Mouse (Mus musculus) forebrain, postnatal 0 days (tissue): ENCODE measurements around the gene Rplp2. TPM values are rescaled to one million over a fixed set of nuclear protein-coding genes. Genes with fewer than 3 reads are reported as not detected.

Experiments used
- ATAC-seq: fragments of 200-750 bp; cut with Nextera tagmentation; 2 replicates; pipeline ENCODE4 v1.8.0; 2017; ENCODE audit warnings: mild to moderate bottlenecking, moderate library complexity
- DNase-seq: peaks from one replicate; pipeline ENCODE4 v3.0.0-alpha.2; 2015
- H3K27ac ChIP-seq: fragments of 300-500 bp; sonication (generic); 2 replicates; pipeline ENCODE4 v1.5.1; 2014; ENCODE audit warnings: low read depth, mild to moderate bottlenecking, antibody characterized with exemption, low read length, moderate library complexity, mixed read lengths
- H3K27me3 ChIP-seq: fragments of 300-500 bp; sonication (generic); 2 replicates; pipeline ENCODE4 v1.6.1; 2014; ENCODE audit warnings: mild to moderate bottlenecking, low read length, mixed read lengths; ENCODE audit not compliant: insufficient read depth
- H3K36me3 ChIP-seq: fragments of 300-500 bp; sonication (generic); 2 replicates; pipeline ENCODE4 v1.6.1; 2014; ENCODE audit warnings: mild to moderate bottlenecking, moderate library complexity; ENCODE audit not compliant: insufficient read depth
- H3K4me1 ChIP-seq: fragments of 300-500 bp; sonication (generic); 2 replicates; pipeline ENCODE4 v1.6.1; 2014; ENCODE audit warnings: antibody characterized with exemption; ENCODE audit not compliant: insufficient read depth
- H3K4me2 ChIP-seq: fragments of 300-500 bp; sonication (generic); 2 replicates; pipeline ENCODE4 v1.6.1; 2014; ENCODE audit warnings: low read depth, mild to moderate bottlenecking, moderate library complexity
- H3K4me3 ChIP-seq: fragments of 300-500 bp; sonication (generic); 2 replicates; pipeline ENCODE4 v1.5.1; 2014; ENCODE audit warnings: low read depth, low read length, mixed read lengths
- H3K9ac ChIP-seq: fragments of 300-500 bp; sonication (generic); 2 replicates; pipeline ENCODE4 v1.6.1; 2014; ENCODE audit warnings: mild to moderate bottlenecking
- H3K9me3 ChIP-seq: fragments of 300-500 bp; sonication (generic); 2 replicates; pipeline ENCODE4 v1.6.1; 2016; ENCODE audit warnings: low read length
- CTCF ChIP-seq: sonication (generic); IDR thresholded peaks from 2 replicates; pipeline ENCODE4 v1.5.1; 2016; ENCODE audit warnings: antibody characterized with exemption, control low read depth, low read depth
- WGBS: fragments of 180-500 bp; shearing (Covaris S2); extraction: QIAGEN DNeasy Blood & Tissue Kit; methylation state at CpG from one replicate; pipeline ENCODE4 v1.1.7; 2014; 5-methylcytosine and 5-hydroxymethylcytosine counted together
- polyA plus RNA-seq: library from polyadenylated mRNA; unstranded; fragments of >200 nt; fragmentation: Nextera tagmentation; extraction: Ambion mirVana; gene quantifications from 2 replicates; pipeline ENCODE4 v1.2.1, GENCODE M21; 2015
- total RNA-seq: library from RNA; depleted of rRNA; stranded (reverse); fragments of >200 nt; gene quantifications from 2 replicates; pipeline ENCODE4 v1.2.3, GENCODE M21; 2014

Rplp2 gene
- total and polyA plus RNA-seq, 2 experiments from 2014 or later = 312 to 868 TPM

- peaks cover 43% of the 10 kb centered on the region for H3K36me3 ChIP-seq
- no peak overlapping the region for H3K9ac ChIP-seq
- 94% methylated on average over 19 of the region's 19 CpGs for WGBS
- H3K4me2 ChIP-seq = no peak overlapping the region
- peaks cover 29% of the 10 kb centered on the region for H3K4me1 ChIP-seq
- no peak for ATAC-seq
- no peak overlapping the region for H3K4me3 ChIP-seq
- no peaks in the 10 kb centered on the region for H3K27me3 ChIP-seq
- no peak for TF ChIP-seq CTCF
- no peak for DNase-seq
- H3K9me3 ChIP-seq = no peaks in the 10 kb centered on the region
- no peak overlapping the region for H3K27ac ChIP-seq
These were observed 15.6 kb upstream of the Rplp2 start for GRCm38 (mm10) chr7:141431434-141432185.

- no peak overlapping the region for H3K4me2 ChIP-seq
- peaks cover 31% of the 10 kb centered on the region for H3K4me1 ChIP-seq
- no peak for ATAC-seq
- no peak overlapping the region for H3K9ac ChIP-seq
- H3K36me3 ChIP-seq = peaks cover 38% of the 10 kb centered on the region
- H3K27me3 ChIP-seq = no peaks in the 10 kb centered on the region
- H3K9me3 ChIP-seq = no peaks in the 10 kb centered on the region
- H3K27ac ChIP-seq = no peak overlapping the region
- no peak overlapping the region for H3K4me3 ChIP-seq
- 82% methylated on average over 8 of the region's 8 CpGs for WGBS
- no peak for TF ChIP-seq CTCF
- no peak for DNase-seq
These were observed 15.0 kb upstream of the Rplp2 start for GRCm38 (mm10) chr7:141432186-141432611.

- Histone ChIP-seq H3K9me3 (no peaks in the 10 kb centered on the region), H3K36me3 (peaks cover 38% of the 10 kb centered on the region), H3K27ac (no peak overlapping the region), H3K4me1 (peaks cover 35% of the 10 kb centered on the region), H3K27me3 (no peaks in the 10 kb centered on the region), H3K4me3 (no peak overlapping the region), H3K4me2 (0 out of 2 replicates have a peak overlapping the region, but pooled peaks have one; percentile 87), H3K9ac (0 out of 2 replicates have a peak overlapping the region, but pooled peaks have one; percentile 66)
- no peak for TF ChIP-seq CTCF
- no peak for DNase-seq
- WGBS = 73% methylated on average over 6 of the region's 6 CpGs
- ATAC-seq = no peak
These were observed 14.2 kb upstream of the Rplp2 start for GRCm38 (mm10) chr7:141432741-141433516.

- TF ChIP-seq CTCF = no peak
- Histone ChIP-seq H3K9ac (peak overlapping the region; percentile 66), H3K4me3 (peak overlapping the region; percentile 53), H3K27ac (peak overlapping the region; percentile 86), H3K36me3 (peaks cover 38% of the 10 kb centered on the region), H3K27me3 (no peaks in the 10 kb centered on the region), H3K4me2 (peak overlapping the region; percentile 87), H3K4me1 (peaks cover 35% of the 10 kb centered on the region), H3K9me3 (no peaks in the 10 kb centered on the region)
- 74% methylated on average over 15 of the region's 15 CpGs for whole genome bisulfite sequencing
- no peak for ATAC-seq
- no peak for DNase-seq
These were observed 13.4 kb upstream of the Rplp2 start for GRCm38 (mm10) chr7:141433517-141434400.

- peak overlapping the region; percentile 53 for H3K4me3 ChIP-seq
- peaks cover 31% of the 10 kb centered on the region for H3K4me1 ChIP-seq
- H3K4me2 ChIP-seq = peak overlapping the region; percentile 87
- ATAC-seq (peak; percentile 19; the same call in 1 of the 2 replicates), DNase-seq (peak; percentile 83)
- TF ChIP-seq CTCF = no peak
- peak overlapping the region; percentile 66 for H3K9ac ChIP-seq
- peak overlapping the region; percentile 86 for H3K27ac ChIP-seq
- no peaks in the 10 kb centered on the region for H3K9me3 ChIP-seq
- peaks cover 38% of the 10 kb centered on the region for H3K36me3 ChIP-seq
- WGBS = 8% methylated on average over 8 of the region's 8 CpGs
- H3K27me3 ChIP-seq = no peaks in the 10 kb centered on the region
These were observed 12.7 kb upstream of the Rplp2 start for GRCm38 (mm10) chr7:141434464-141434863.

DNA sequence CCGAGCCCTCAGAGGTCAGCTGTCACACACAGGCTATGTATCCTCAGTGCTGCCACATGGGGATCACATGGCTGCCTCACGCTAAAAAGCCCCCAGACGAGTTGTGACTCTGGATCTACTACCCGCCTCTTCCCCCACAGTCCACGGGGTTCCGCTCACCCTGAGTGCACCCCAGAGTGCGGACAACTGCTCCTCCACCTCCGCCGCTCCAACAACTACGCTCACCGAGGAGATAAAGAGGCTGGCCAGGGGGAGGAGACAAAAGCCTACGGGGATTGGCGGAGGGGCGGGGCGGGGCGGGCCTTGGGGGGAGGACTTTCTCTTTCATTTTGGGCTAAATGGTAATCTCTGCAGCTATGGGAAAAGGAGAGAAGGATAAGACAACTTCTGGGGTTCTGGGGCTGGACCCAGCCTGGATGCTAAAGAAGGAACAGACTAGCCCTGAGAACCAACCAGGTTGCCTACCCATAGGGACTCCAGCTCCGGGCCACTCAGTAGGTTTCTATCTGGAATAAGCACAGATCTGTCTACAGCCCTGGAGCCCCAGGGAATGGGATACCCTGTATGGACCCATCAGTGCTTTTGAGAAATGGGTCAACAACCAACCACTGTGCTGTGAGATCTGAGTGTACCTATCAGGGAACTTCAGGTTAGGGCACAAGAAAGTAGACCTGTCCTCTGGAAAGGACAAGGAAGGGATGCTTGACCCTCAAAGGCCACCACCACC is 11.9 kb upstream of the Rplp2 start:
- H3K4me3 ChIP-seq = peak overlapping the region; percentile 53
- H3K27me3 ChIP-seq = no peaks in the 10 kb centered on the region
- H3K4me1 ChIP-seq = peaks cover 31% of the 10 kb centered on the region
- DNase-seq (peak; percentile 73), ATAC-seq (peak; percentile 32)
- H3K4me2 ChIP-seq = peak overlapping the region; percentile 87
- H3K9ac ChIP-seq = peak overlapping the region; percentile 66
- TF ChIP-seq CTCF = no peak
- no peaks in the 10 kb centered on the region for H3K9me3 ChIP-seq
- peaks cover 42% of the 10 kb centered on the region for H3K36me3 ChIP-seq
- peak overlapping the region; percentile 86 for H3K27ac ChIP-seq
- 3% methylated on average over 17 of the region's 17 CpGs for WGBS
